Comparison of ENCODE assay signal across 8 mouse cellular contexts in genomic region chr17:74295026-74295970, GRCm38 (mm10). TPM values are rescaled to one million over a fixed set of nuclear protein-coding genes. Genes with fewer than 3 reads are reported as not detected.
A peak's percentile ranks its signal among the peaks of the same experiment; 100 is the strongest.
DNase-seq lines count a peak whose midpoint lies in the region; ATAC-seq and TF ChIP-seq lines count a peak whose summit lies in the region.

TSS of gene Memo1 (minus strand) at chr17:74295521.

- no peaks in the 10 kb centered on the region for H3K9me3 ChIP-seq in heart, embryonic 10.5 days
- H3K9me3 ChIP-seq in kidney, embryonic 15.5 days (replicated peaks), result no peaks in the 10 kb centered on the region

- peaks cover 13% of the 10 kb centered on the region for H3K79me2 ChIP-seq in liver, adult 2 months (ENCODE audit: control insufficient read depth, insufficient read depth, low read length)
- peaks cover 38% of the 10 kb centered on the region for H3K79me2 ChIP-seq in myocyte (ENCODE audit: control insufficient read depth, insufficient read depth)

- ATAC-seq in kidney, embryonic 15.5 days (replicated peaks; ENCODE audit: low FRiP score), result peak; percentile 92

- peak within 1 kb of the TSS; percentile 99 for H3K4me3 ChIP-seq in embryonic fibroblast, embryonic 13.5 days (ENCODE audit: insufficient read depth, low read length)
- peak within 1 kb of the TSS; percentile 94 for H3K4me3 ChIP-seq in heart, embryonic 10.5 days
- peak within 1 kb of the TSS; percentile 88 for H3K4me3 ChIP-seq in kidney, embryonic 15.5 days (replicated peaks)
- peak within 1 kb of the TSS; percentile 98 for H3K4me3 ChIP-seq in liver, adult 2 months (ENCODE audit: insufficient read depth, low read depth, low read length)
- peak within 1 kb of the TSS; percentile 89 for H3K4me3 ChIP-seq in myocyte

- peak within 1 kb of the TSS; percentile 92 for H3K9ac ChIP-seq in kidney, embryonic 15.5 days
- H3K9ac ChIP-seq in liver, adult 2 months (ENCODE audit: low read depth, low read length), result peak within 1 kb of the TSS; percentile 96

- peak; percentile 82 for DNase-seq in layer of hippocampus, adult 11-12 months (ENCODE audit: low spot score)
- DNase-seq in layer of hippocampus, adult 9-10 months (ENCODE audit: low spot score), result no peak
- peak; percentile 92 for DNase-seq in heart, embryonic 10.5 days (ENCODE audit: low spot score)
- peak; percentile 37 for DNase-seq in liver, adult 2 months (ENCODE audit: extremely low read depth, low read depth, low spot score)
- DNase-seq in spleen, postnatal 4 days (ENCODE audit: low spot score in 2 of 2), result peak; percentile 74 to 89

- H3K36me3 ChIP-seq in heart, embryonic 10.5 days, result peaks cover 23% of the 10 kb centered on the region
- peaks cover 22% of the 10 kb centered on the region for H3K36me3 ChIP-seq in kidney, embryonic 15.5 days
- H3K36me3 ChIP-seq in liver, adult 2 months (ENCODE audit: control insufficient read depth, insufficient read depth, low read length), result peaks cover 2% of the 10 kb centered on the region; the same call in 1 of the 2 replicates
- H3K36me3 ChIP-seq in myocyte (ENCODE audit: control insufficient read depth, insufficient read depth), result no peaks in the 10 kb centered on the region

- H3K27me3 ChIP-seq in heart, embryonic 10.5 days (ENCODE audit: insufficient read depth, poor library complexity, severe bottlenecking), result no peaks in the 10 kb centered on the region
- H3K27me3 ChIP-seq in kidney, embryonic 15.5 days, result no peaks in the 10 kb centered on the region
- no peaks in the 10 kb centered on the region for H3K27me3 ChIP-seq in liver, adult 2 months (ENCODE audit: control insufficient read depth, insufficient read depth, low read length)
- no peaks in the 10 kb centered on the region for H3K27me3 ChIP-seq in myocyte (ENCODE audit: control insufficient read depth, insufficient read depth, insufficient read length)

- peak within 1 kb of the TSS; percentile 87 for H3K4me2 ChIP-seq in kidney, embryonic 15.5 days
- H3K4me2 ChIP-seq in myocyte (ENCODE audit: low read depth), result peak within 1 kb of the TSS; percentile 95

- H3K4me1 ChIP-seq in embryonic fibroblast, embryonic 13.5 days (ENCODE audit: control insufficient read depth, insufficient read depth, low read length), result no peaks in the 10 kb centered on the region
- H3K4me1 ChIP-seq in heart, embryonic 10.5 days, result peaks cover 15% of the 10 kb centered on the region; the same call in 1 of the 2 replicates
- peaks cover 28% of the 10 kb centered on the region for H3K4me1 ChIP-seq in kidney, embryonic 15.5 days
- H3K4me1 ChIP-seq in liver, adult 2 months (ENCODE audit: control insufficient read depth, insufficient read depth, low read length), result peaks cover 1% of the 10 kb centered on the region

- peak; percentile 53 for TF ChIP-seq POLR2A in embryonic fibroblast, embryonic 13.5 days (IDR thresholded peaks at IDR 0.05; ENCODE audit: low read depth, low read length)
- TF ChIP-seq POLR2A in liver, adult 2 months (IDR thresholded peaks at IDR 0.05; ENCODE audit: extremely low read depth, insufficient read depth, low read length), result 0 out of 2 replicates have a peak, but pooled peaks have one; percentile 33
- peak; percentile 55 for TF ChIP-seq POLR2A in myocyte (IDR thresholded peaks at IDR 0.05; ENCODE audit: insufficient read length, low read depth)

- WGBS in heart, embryonic 10.5 days, result 1% methylated on average over 96 of the region's 110 CpGs
- WGBS in kidney, embryonic 15.5 days, result under 1% methylated on average over 51 of the region's 110 CpGs
- 2% methylated on average over 62 of the region's 110 CpGs for WGBS in liver, adult 2 months

- peak within 1 kb of the TSS; percentile 99 for H3K27ac ChIP-seq in embryonic fibroblast, embryonic 13.5 days (ENCODE audit: insufficient read depth, low read length)
- H3K27ac ChIP-seq in heart, embryonic 10.5 days, result peak within 1 kb of the TSS; percentile 98
- peak within 1 kb of the TSS; percentile 99 for H3K27ac ChIP-seq in kidney, embryonic 15.5 days
- H3K27ac ChIP-seq in liver, adult 2 months (replicated peaks; ENCODE audit: insufficient read depth, low read depth, low read length), result peak within 1 kb of the TSS; percentile 91

- H3ac ChIP-seq in myocyte (ENCODE audit: control insufficient read depth, insufficient read length), result peak within 1 kb of the TSS; percentile 97

- TF ChIP-seq CTCF in embryonic fibroblast, embryonic 13.5 days (IDR thresholded peaks at IDR 0.05; ENCODE audit: borderline replicate concordance, insufficient read depth, low read length), result no peak
- TF ChIP-seq CTCF in liver, adult 2 months (IDR thresholded peaks at IDR 0.05; ENCODE audit: low read depth, low read length), result no peak

TF ChIP-seq in myocyte, 11 proteins besides CTCF, POLR2A, EP300 and RAD21:
- no peak for TF ChIP-seq REST (IDR thresholded peaks at IDR 0.05; ENCODE audit: insufficient read depth, insufficient read length)
- TF ChIP-seq MYOG (IDR thresholded peaks at IDR 0.05; ENCODE audit: control insufficient read depth in 1 of 3, insufficient read depth in 1 of 3, insufficient read length in 2 of 3, low read depth in 2 of 3), result peak in 2 of 3 experiments; percentile 13 to 28
- TF ChIP-seq MYOD1 (IDR thresholded peaks at IDR 0.05; ENCODE audit: control insufficient read depth in 1 of 3, insufficient read length in 2 of 3, low read depth in 2 of 3), result peak in 1 of 3 experiments; percentile 11
- peak; percentile 61 for TF ChIP-seq POLR2AphosphoS2 (IDR thresholded peaks at IDR 0.05; ENCODE audit: insufficient read length, low read depth)
- no peak for TF ChIP-seq E2F4 (IDR thresholded peaks at IDR 0.05; ENCODE audit: insufficient read depth)
TF ChIP-seq in myocyte: peak in this region for 3.

RNA-seq across cellular contexts. Expression of gene Memo1, which starts in this region (rescaled TPM):
- polyA plus RNA-seq in embryonic fibroblast, embryonic 13.5 days (2011; ENCODE audit: insufficient read length, low read depth, missing spikeins), result 111 and 114 TPM in 2 replicates
- 79.6 and 80.7 TPM in 2 replicates for polyA plus RNA-seq in heart, embryonic 10.5 days (2016; fragmentation: Nextera tagmentation; extraction: Ambion mirVana)
- 77.4 and 81.7 TPM in 2 replicates for polyA plus RNA-seq in kidney, embryonic 15.5 days (2015; fragmentation: Nextera tagmentation; extraction: Ambion mirVana)
- total RNA-seq in liver, adult 2 months (2014; rRNA removed), result 31.8 and 36.6 TPM in 2 replicates
- 34.5 and 36.0 TPM in 2 replicates for polyA plus RNA-seq in liver, adult 2 months (2012; rRNA removed)
- 71.2 TPM for polyA plus RNA-seq in myocyte (2012; fragmentation: generic; extraction: Trizol)
